Mouse (Mus musculus) CH12.LX (cell line): ENCODE data around the gene Gm10447. TPM values are rescaled to one million over a fixed set of nuclear protein-coding genes. Genes with fewer than 3 reads are reported as not detected.
"Not testable (repeated sequence)": the region's sequence is repeated elsewhere in the genome, so short reads cannot be mapped to it uniquely, and the experiment has no call there.

Source experiments
- DNase-seq: peaks from one replicate; pipeline ENCODE4 v3.0.0-alpha.2; 2013; ENCODE audit errors: extremely low read depth
- H3K27ac ChIP-seq: 2 replicates; pipeline ENCODE4 v1.5.1; 2012; ENCODE audit warnings: low read depth, mild to moderate bottlenecking, control low read depth, moderate library complexity; ENCODE audit not compliant: insufficient read depth
- H3K27me3 ChIP-seq: replicated peaks from 2 replicates; pipeline ENCODE3; 2012; ENCODE audit warnings: inconsistent platforms
- H3K36me3 ChIP-seq, 2 experiments: replicated peaks in 1 of 2; 2 replicates each; pipeline versions ENCODE3 to v1.6.1; 2012; ENCODE audit warnings: inconsistent platforms in 1 of 2, low read length in 1 of 2, mild to moderate bottlenecking in 1 of 2, mixed read lengths in 1 of 2, moderate library complexity in 1 of 2; ENCODE audit not compliant: control insufficient read depth in 1 of 2, insufficient read depth in 1 of 2
- H3K4me1 ChIP-seq, 2 experiments: 2 replicates each; pipeline ENCODE4 v1.6.1; 2012; ENCODE audit warnings: inconsistent platforms in 1 of 2, moderate library complexity in 1 of 2; ENCODE audit not compliant: insufficient read depth in 2 of 2, control insufficient read depth in 1 of 2
- H3K4me2 ChIP-seq: 2 replicates; pipeline ENCODE4 v1.6.1; 2012; ENCODE audit warnings: low read depth, mild to moderate bottlenecking, control low read depth; ENCODE audit not compliant: poor library complexity, insufficient read depth, severe bottlenecking
- H3K4me3 ChIP-seq, 3 experiments: fragments of 150-350 bp in 1 of 3; sonication (generic) in 1 of 3; replicated peaks in 1 of 3; 2 replicates each; pipeline versions ENCODE3 to v1.5.1; 2011 to 2012; ENCODE audit warnings: low read depth in 2 of 3, low read length in 2 of 3, mild to moderate bottlenecking in 2 of 3, moderate library complexity in 2 of 3, control low read depth in 1 of 3, improper control_type of control experiment in 1 of 3, inconsistent platforms in 1 of 3, mixed read lengths in 1 of 3; ENCODE audit not compliant: poor library complexity in 1 of 3
- H3K79me2 ChIP-seq: replicated peaks from 2 replicates; pipeline ENCODE4 v1.6.1; 2012; ENCODE audit warnings: mild to moderate bottlenecking, moderate library complexity; ENCODE audit not compliant: control insufficient read depth, poor library complexity, insufficient read depth, severe bottlenecking; ENCODE audit errors: extremely low read depth
- H3K9ac ChIP-seq: 2 replicates; pipeline ENCODE4 v1.6.1; 2012; ENCODE audit warnings: low read depth, mild to moderate bottlenecking, control low read depth, moderate library complexity; ENCODE audit not compliant: insufficient read depth
- H3K9me3 ChIP-seq: replicated peaks from 2 replicates; pipeline ENCODE3; 2012; ENCODE audit warnings: low read length, inconsistent platforms, mixed read lengths
- CHD2 ChIP-seq: IDR thresholded peaks from 2 replicates; pipeline ENCODE4 v1.6.1; 2011; ENCODE audit warnings: low read length, improper control_type of control experiment
- CTCF ChIP-seq, 2 experiments: IDR thresholded peaks in 1 of 2; conservative IDR thresholded peaks in 1 of 2; 2 replicates each; pipeline ENCODE4 v1.5.1; 2011 to 2012; ENCODE audit warnings: low read depth in 2 of 2, low read length in 2 of 2, improper control_type of control experiment in 1 of 2, inconsistent platforms in 1 of 2, mild to moderate bottlenecking in 1 of 2, moderate library complexity in 1 of 2
- ELF1 ChIP-seq: IDR thresholded peaks from 2 replicates; pipeline ENCODE4 v1.6.1; 2014; ENCODE audit warnings: low read depth, mild to moderate bottlenecking, inconsistent platforms, low read length, improper control_type of control experiment
- GABPA ChIP-seq: IDR thresholded peaks from 2 replicates; pipeline ENCODE4 v1.6.1; 2012; ENCODE audit warnings: low read depth, low read length, improper control_type of control experiment, inconsistent platforms; ENCODE audit not compliant: insufficient replicate concordance
- HCFC1 ChIP-seq: IDR thresholded peaks from 2 replicates; pipeline ENCODE4 v1.6.1; 2012; ENCODE audit warnings: low read depth, mild to moderate bottlenecking, inconsistent platforms, low read length, improper control_type of control experiment
- IRF4 ChIP-seq: IDR thresholded peaks from 2 replicates; pipeline ENCODE4 v1.6.1; 2014; ENCODE audit warnings: low read depth, mild to moderate bottlenecking, inconsistent platforms, low read length, improper control_type of control experiment
- JUN ChIP-seq: IDR thresholded peaks from 2 replicates; pipeline ENCODE4 v1.6.1; 2011; ENCODE audit warnings: low read depth, mild to moderate bottlenecking, low read length, improper control_type of control experiment, moderate library complexity; ENCODE audit not compliant: insufficient read depth
- KAT2A ChIP-seq: IDR thresholded peaks from 2 replicates; pipeline ENCODE4 v1.6.1; 2012; ENCODE audit warnings: low read length, improper control_type of control experiment, inconsistent platforms; ENCODE audit not compliant: insufficient replicate concordance
- MAFK ChIP-seq: IDR thresholded peaks from 2 replicates; pipeline ENCODE4 v1.6.1; 2011; ENCODE audit warnings: low read length, improper control_type of control experiment; ENCODE audit not compliant: insufficient replicate concordance
- MAZ ChIP-seq: IDR thresholded peaks from 2 replicates; pipeline ENCODE4 v1.6.1; 2012; ENCODE audit warnings: low read depth, mild to moderate bottlenecking, inconsistent platforms, low read length, improper control_type of control experiment, moderate library complexity
- MEF2A ChIP-seq: IDR thresholded peaks from 2 replicates; pipeline ENCODE4 v1.6.1; 2014; ENCODE audit warnings: low read depth, mild to moderate bottlenecking, inconsistent platforms, low read length, improper control_type of control experiment, borderline replicate concordance
- MXI1 ChIP-seq: IDR thresholded peaks from 2 replicates; pipeline ENCODE4 v1.6.1; 2011; ENCODE audit warnings: mild to moderate bottlenecking, low read depth, low read length, improper control_type of control experiment
- NELFE ChIP-seq: IDR thresholded peaks from 2 replicates; pipeline ENCODE4 v1.6.1; 2011; ENCODE audit warnings: low read depth, low read length, improper control_type of control experiment
- PAX5 ChIP-seq: IDR thresholded peaks from 2 replicates; pipeline ENCODE4 v1.6.1; 2012; ENCODE audit warnings: low read length, inconsistent platforms, mixed read lengths
- POLR2AphosphoS2 ChIP-seq: IDR thresholded peaks from 2 replicates; pipeline ENCODE4 v1.6.1; 2011; ENCODE audit warnings: low read depth, low read length, improper control_type of control experiment
- RCOR1 ChIP-seq: conservative IDR thresholded peaks from 2 replicates; pipeline ENCODE4 v1.6.1; 2012; ENCODE audit warnings: low read depth, mild to moderate bottlenecking, inconsistent platforms, low read length, improper control_type of control experiment
- SIN3A ChIP-seq: IDR thresholded peaks from 2 replicates; pipeline ENCODE4 v1.6.1; 2012; ENCODE audit warnings: low read length, improper control_type of control experiment, inconsistent platforms
- TBP ChIP-seq: conservative IDR thresholded peaks from 2 replicates; pipeline ENCODE4 v1.6.1; 2011; ENCODE audit warnings: low read depth, low read length, improper control_type of control experiment
- UBTF ChIP-seq: IDR thresholded peaks from 2 replicates; pipeline ENCODE4 v1.6.1; 2012; ENCODE audit warnings: low read depth, mild to moderate bottlenecking, inconsistent platforms, low read length, improper control_type of control experiment, moderate library complexity
- ZC3H11A ChIP-seq: IDR thresholded peaks from 2 replicates; pipeline ENCODE4 v1.6.1; 2012; ENCODE audit warnings: low read depth, mild to moderate bottlenecking, inconsistent platforms, low read length, improper control_type of control experiment
- ZKSCAN1 ChIP-seq: IDR thresholded peaks from 2 replicates; pipeline ENCODE4 v1.6.1; 2012; ENCODE audit warnings: low read depth, inconsistent platforms, low read length, improper control_type of control experiment, borderline replicate concordance
- dilution Hi-C: fragments of 300-500 bp; cut with MboI; formaldehyde crosslinking; loops from 2 replicates; pipeline ENCODE4 v1.14.3; 2020; ENCODE audit warnings: low sequenced_read_pairs; ENCODE audit not compliant: extremely low pct_unique_long_range_greater_than_20kb, extremely low pct_ligation_motif_present
- in situ Hi-C: fragments of 300-500 bp; cut with MboI; formaldehyde crosslinking; loops from 3 replicates; pipeline ENCODE4 v1.14.3; 2019; ENCODE audit warnings: low sequenced_read_pairs, low pct_ligation_motif_present, low pct_unique_long_range_greater_than_20kb, mixed read lengths
- polyA plus RNA-seq: library from polyadenylated mRNA; unstranded; fragments of >175 nt; gene quantifications from 2 replicates; pipeline ENCODE4 v1.2.1, GENCODE M21; 2012; ENCODE audit warnings: low read depth; ENCODE audit not compliant: insufficient read length
- total RNA-seq, 2 experiments: library from RNA; depleted of rRNA; stranded (reverse); fragments of 300-350 nt in 1 of 2; fragments of >200 nt in 1 of 2; gene quantifications; 2 replicates each; pipeline ENCODE4 v1.2.3; 2012 to 2014

The Gm10447 gene
- total and polyA plus RNA-seq, 3 experiments, result not detected

DNA sequence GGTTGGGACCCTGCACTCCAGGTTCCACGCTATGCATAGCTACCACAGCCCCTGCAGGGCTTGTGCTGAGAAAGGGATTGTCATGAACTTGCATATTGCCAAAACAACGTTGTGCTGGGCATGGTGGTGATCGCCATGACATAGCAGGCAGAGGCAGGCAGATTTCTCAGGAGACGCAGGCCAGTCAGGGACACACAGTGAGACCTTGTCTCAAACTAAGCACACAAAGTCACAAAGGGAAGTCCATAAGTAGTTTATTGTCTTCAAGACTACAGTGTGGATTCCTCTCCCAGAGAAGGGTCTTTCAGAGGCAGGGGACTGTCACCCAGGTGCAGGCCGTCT, 28.2 kb downstream of the Gm10447 start:
- TF ChIP-seq HCFC1 (no peak), TBP (no peak), SIN3A (no peak), IRF4 (no peak), POLR2AphosphoS2 (no peak), CTCF (conservative IDR thresholded peaks at IDR 0.05 in 1 of 2, IDR thresholded peaks at IDR 0.05 in 1 of 2; ENCODE audit: low read depth in 2 of 2, low read length in 2 of 2) (no peak), UBTF (no peak), NELFE (no peak), ZC3H11A (no peak), MXI1 (no peak), PAX5 (no peak), MAZ (no peak), MAFK (no peak), GABPA (no peak), JUN (no peak), ELF1 (no peak), MEF2A (no peak), ZKSCAN1 (no peak), RCOR1 (no peak), KAT2A (no peak)
- in situ Hi-C loops, result no loop called here
- H3K9me3 ChIP-seq, result no peaks in the 10 kb centered on the region
- H3K36me3 ChIP-seq, result peaks cover 12 to 43% of the 10 kb centered on the region in 2 experiments
- H3K4me1 ChIP-seq, result peaks cover 8 to 21% of the 10 kb centered on the region in 2 experiments
- H3K27ac ChIP-seq, result no peak overlapping the region
- H3K9ac ChIP-seq, result no peak overlapping the region
- H3K79me2 ChIP-seq, result peaks cover 18% of the 10 kb centered on the region
- H3K4me2 ChIP-seq, result no peak overlapping the region
- dilution Hi-C loops, result no loop called here
- peaks cover 3% of the 10 kb centered on the region for H3K27me3 ChIP-seq
- H3K4me3 ChIP-seq, result no peak overlapping the region
- no peak for DNase-seq

DNA sequence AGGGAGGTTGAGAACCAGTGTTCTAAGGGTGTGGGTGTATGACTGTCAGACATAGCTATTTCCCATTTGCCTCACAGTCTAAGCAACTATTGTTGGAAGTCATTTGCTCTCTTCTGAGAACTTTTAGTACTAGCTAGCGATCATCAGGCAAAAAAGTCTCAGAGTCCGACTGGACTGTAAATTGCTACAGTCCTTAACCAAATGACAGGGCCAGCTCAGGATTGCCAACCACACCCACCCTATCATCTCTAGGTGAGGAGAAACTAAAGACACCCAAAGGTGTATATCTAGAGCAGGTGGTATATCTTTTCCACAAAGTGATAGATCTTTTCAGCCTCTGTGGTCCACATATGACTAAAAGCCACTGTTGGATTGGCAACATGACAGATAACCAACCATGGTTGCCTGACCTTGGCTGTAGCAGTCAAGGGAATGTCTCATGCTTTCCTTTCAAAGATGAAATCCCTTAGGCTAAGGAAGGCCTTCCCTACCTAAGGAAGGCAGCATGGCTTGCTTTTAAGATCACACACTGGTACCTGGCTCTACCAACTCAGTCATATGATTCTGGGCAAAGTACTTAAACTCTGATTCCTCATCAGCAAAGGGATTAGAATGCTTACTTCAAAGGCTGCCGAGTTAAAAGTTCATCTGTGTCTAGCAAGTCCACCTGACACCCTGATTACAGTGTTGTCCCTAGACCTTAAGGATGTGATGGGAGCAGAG, 28.8 kb downstream of the Gm10447 start:
- no peak overlapping the region for H3K27ac ChIP-seq
- TF ChIP-seq CHD2 (no peak), POLR2AphosphoS2 (0 out of 2 replicates have a peak, but pooled peaks have one; percentile 2)
- TF ChIP-seq, all 38 proteins: peak for 1
- H3K4me1 ChIP-seq, result peaks cover 8 to 21% of the 10 kb centered on the region in 2 experiments
- H3K9ac ChIP-seq, result no peak overlapping the region
- dilution Hi-C loops, result no loop called here
- in situ Hi-C loops, result no loop called here
- no peak for DNase-seq
- peaks cover 18% of the 10 kb centered on the region for H3K79me2 ChIP-seq
- no peak overlapping the region for H3K4me3 ChIP-seq
- H3K4me2 ChIP-seq, result no peak overlapping the region
- peaks cover 12 to 46% of the 10 kb centered on the region in 2 experiments for H3K36me3 ChIP-seq
- no peaks in the 10 kb centered on the region for H3K27me3 ChIP-seq
- no peaks in the 10 kb centered on the region for H3K9me3 ChIP-seq

DNA sequence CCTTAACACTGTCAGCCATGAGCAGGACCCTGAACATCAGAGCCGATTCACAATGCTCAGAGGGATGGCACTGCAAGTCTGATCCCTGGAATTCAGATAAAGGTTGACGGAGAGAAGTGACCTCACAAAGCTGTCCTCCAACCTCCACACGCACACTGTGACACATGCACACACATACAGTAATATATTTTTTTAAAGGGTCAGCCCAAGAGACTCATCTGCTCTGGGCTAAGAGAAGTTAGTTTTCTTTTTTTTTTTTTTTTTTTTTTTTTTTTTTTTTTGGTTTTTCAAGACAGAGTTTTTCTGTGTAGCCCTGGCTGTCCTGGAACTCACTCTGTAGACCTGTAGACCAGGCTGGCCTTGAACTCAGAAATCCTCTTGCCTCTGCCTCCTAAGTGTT, 30.0 kb downstream of the Gm10447 start:
- dilution Hi-C loops, H3K9me3 ChIP-seq, H3K27ac ChIP-seq, H3K4me2 ChIP-seq, H3K27me3 ChIP-seq, H3K9ac ChIP-seq, in situ Hi-C loops, H3K4me3 ChIP-seq, DNase-seq: not testable (repeated sequence)
- peaks cover 8 to 20% of the 10 kb centered on the region in 2 experiments for H3K4me1 ChIP-seq
- peaks cover 18% of the 10 kb centered on the region for H3K79me2 ChIP-seq
- H3K36me3 ChIP-seq, result peaks cover 12 to 57% of the 10 kb centered on the region in 2 experiments
